Mouse (Mus musculus) gastrocnemius, postnatal 36 days (tissue): ENCODE measurements around the gene Ndufs1. TPM values are rescaled to one million over a fixed set of nuclear protein-coding genes. Genes with fewer than 3 reads are reported as not detected.

Experiments used
- microRNA-seq, 2 experiments: library from miRNA; unstranded; fragments of <30 nt; microRNA quantifications; one replicate each; pipeline ENCODE4 v1.2.0; 2021
- total RNA-seq, 2 experiments: library from RNA; stranded (reverse); gene quantifications; 2 replicates each; pipeline ENCODE4 v1.2.3; 2021

Gene Ndufs1
- total RNA-seq, 2 experiments from 2014 or later: 387 to 392 TPM

Small RNA genes lying within 50 kb of the gene (microRNA-seq; reads per million reads assigned to microRNA genes)
- gene Gm24557 (0 reads per million in 2 experiments), gene Gm27512 (0 reads per million in 2 experiments)

Other genes with a start within 250 kb of the Ndufs1 start
- gene Ino80d, start 62.2 kb downstream of the Ndufs1 start, total RNA-seq: 10 to 100 TPM; 12.2 to 13.3 TPM
- 100 to 1,000 TPM; 261 to 331 TPM for gene Eef1b2, start within 50 bp of the Ndufs1 start, total RNA-seq
- under 1 TPM; 0.17 to 0.48 TPM for gene Gpr1, start 37.7 kb upstream of the Ndufs1 start, total RNA-seq
- 1 to 10 TPM; 2.1 to 2.2 TPM for gene Zdbf2, start 96.4 kb upstream of the Ndufs1 start, total RNA-seq